Mouse (Mus musculus) heart, adult 9 months (tissue): Measurements from ENCODE around the gene Clca3a2.
A peak's percentile ranks its signal among the peaks of the same experiment; 100 is the strongest.
"Not testable (repeated sequence)": the region's sequence is repeated elsewhere in the genome, so short reads cannot be mapped to it uniquely, and the experiment has no call there.

Experiments
- DNase-seq, 2 experiments: peaks; one replicate each; pipeline ENCODE4 v3.0.0; 2022; ENCODE audit warnings: low spot score in 2 of 2

The Clca3a2 gene

GRCm38 (mm10) chr3:144819219-144819618 lies at the start of gene Clca3a2:
Clca3a2 (minus strand) TSS chr3:144819494.
- not testable (repeated sequence) for DNase-seq

- DNase-seq: no peak
Observed at GRCm38 (mm10) chr3:144849584-144849983, 30.3 kb upstream of the Clca3a2 start.

GRCm38 (mm10) chr3:144849014-144849556 lies 29.8 kb upstream of the Clca3a2 start, which contains the start of gene Clca3b:
Clca3b (minus strand) TSS chr3:144849357.
- not testable (repeated sequence) for DNase-seq

- DNase-seq: no peak
Observed at GRCm38 (mm10) chr3:144827257-144827656, 8.0 kb upstream of the Clca3a2 start.

- DNase-seq: peak; percentile 19 to 67
Observed at GRCm38 (mm10) chr3:144825151-144825550, 5.9 kb upstream of the Clca3a2 start.

- DNase-seq: no peak
Observed at GRCm38 (mm10) chr3:144823331-144823730, 4.0 kb upstream of the Clca3a2 start.

- DNase-seq: no peak
Observed at GRCm38 (mm10) chr3:144820632-144821031, 1.3 kb upstream of the Clca3a2 start.

GRCm38 (mm10) chr3:144813336-144813735 lies 6.0 kb downstream of the Clca3a2 start:
- DNase-seq: not testable (repeated sequence)

- no peak for DNase-seq
Observed at GRCm38 (mm10) chr3:144811821-144812220, 7.5 kb downstream of the Clca3a2 start.

- not testable (repeated sequence) for DNase-seq
Observed at GRCm38 (mm10) chr3:144808153-144808925, 11.0 kb downstream of the Clca3a2 start.

- DNase-seq: not testable (repeated sequence)
Observed at GRCm38 (mm10) chr3:144806626-144807025, 12.7 kb downstream of the Clca3a2 start.

- DNase-seq: no peak
Observed at GRCm38 (mm10) chr3:144801861-144802260, 17.4 kb downstream of the Clca3a2 start.

GRCm38 (mm10) chr3:144785181-144786148 lies 33.8 kb downstream of the Clca3a2 start:
- DNase-seq: no peak

- no peak for DNase-seq
Observed at GRCm38 (mm10) chr3:144765161-144765560, 54.1 kb downstream of the Clca3a2 start.

- DNase-seq: no peak
Observed at GRCm38 (mm10) chr3:144761454-144761853, 57.8 kb downstream of the Clca3a2 start.

GRCm38 (mm10) chr3:144760592-144761309 lies 58.5 kb downstream of the Clca3a2 start, which contains the start of gene Clca3a1:
Clca3a1 (minus strand) TSS chr3:144760977.
- DNase-seq: no peak

GRCm38 (mm10) chr3:144759719-144760118 lies 59.6 kb downstream of the Clca3a2 start:
- no peak for DNase-seq

- not testable (repeated sequence) for DNase-seq
Observed at GRCm38 (mm10) chr3:144756103-144756502, 63.2 kb downstream of the Clca3a2 start.

- DNase-seq: no peak
Observed at GRCm38 (mm10) chr3:144753120-144753519, 66.2 kb downstream of the Clca3a2 start.

GRCm38 (mm10) chr3:144749062-144749963 lies 70.0 kb downstream of the Clca3a2 start:
- not testable (repeated sequence) for DNase-seq
